Mouse (Mus musculus): ENCODE results near the gene Chil5. TPM values are rescaled to one million over a fixed set of nuclear protein-coding genes. Genes with fewer than 3 reads are reported as not detected.

Gene Chil5
- polyA plus RNA-seq (2012; rRNA removed), result not detected in 2 replicates

DNA sequence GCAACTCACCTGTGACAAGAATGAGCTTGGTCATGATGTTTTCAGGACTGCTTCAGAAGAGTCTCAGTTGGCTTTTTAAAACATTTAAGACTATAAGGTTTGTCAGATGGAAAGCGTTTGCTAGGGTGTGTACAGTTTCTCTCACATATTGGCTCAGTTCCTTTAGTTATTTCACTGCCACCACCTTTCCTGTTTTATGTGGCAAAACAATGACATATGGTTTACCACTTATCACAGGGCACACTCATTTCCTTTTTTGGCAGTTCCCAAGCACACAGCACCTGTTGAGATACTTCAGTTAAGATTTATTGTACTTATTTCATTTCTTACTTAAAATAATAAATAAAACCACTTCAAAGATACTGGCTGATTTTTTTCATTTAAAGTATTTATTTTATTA lies at the start of gene Chil5:
TSS of gene Chil5 (minus strand) at position 34 of the 400 bp plus-strand sequence.

DNA sequence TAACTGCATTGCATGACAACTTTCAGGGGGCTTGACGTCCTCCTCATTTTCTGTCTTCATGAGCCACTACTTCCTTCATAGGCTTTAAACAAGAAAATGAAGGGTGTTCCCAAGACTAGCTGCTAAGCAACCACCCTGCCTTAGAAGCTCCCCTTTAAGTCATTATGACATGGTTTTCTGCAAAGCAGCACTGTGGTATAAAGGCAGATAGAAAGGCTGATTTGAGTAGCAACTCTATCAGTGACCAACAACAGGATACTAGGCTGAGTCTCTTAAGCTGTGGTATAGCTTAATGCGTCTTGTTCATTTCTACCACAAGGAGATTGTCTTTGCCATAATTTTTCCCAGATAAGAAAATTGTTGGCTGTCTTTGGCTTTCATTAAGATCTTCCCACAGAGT lies 18.1 kb downstream of the Chil5 start, which contains the start of gene Pifo:
TSS of gene Pifo (minus strand) at position 101 of the 400 bp plus-strand sequence.

DNA sequence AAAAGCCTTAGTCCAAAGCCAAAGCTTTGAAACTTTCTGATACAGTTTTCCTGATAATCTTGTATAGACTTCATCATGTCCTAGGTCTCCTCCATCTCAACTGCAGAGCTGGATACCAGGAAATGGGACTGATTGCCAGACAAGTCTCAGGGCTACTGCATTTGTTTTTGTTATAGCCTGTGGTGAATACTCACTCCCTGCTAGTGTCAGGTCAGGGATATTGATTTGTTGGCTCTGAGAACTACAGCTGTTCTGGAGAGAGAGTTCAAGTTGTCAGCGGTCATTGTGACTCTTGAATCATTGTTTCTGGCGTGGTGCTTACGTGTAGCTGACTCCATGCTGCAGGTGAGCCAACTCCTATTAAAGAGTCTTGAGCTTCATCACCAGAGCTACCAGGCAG lies 59.2 kb downstream of the Chil5 start, which contains the start of gene Ovgp1:
TSS of gene Ovgp1 (plus strand) at position 301 of the 400 bp plus-strand sequence.

Other genes starting within 250 kb of the Chil5 start
- 2.4 and 4.9 TPM in 2 replicates for gene Rap1a, start 231.5 kb downstream of the Chil5 start, polyA plus RNA-seq (2012; rRNA removed)
- 0.45 and 0.51 TPM in 2 replicates for gene Adora3, start 162.0 kb downstream of the Chil5 start, polyA plus RNA-seq (2012; rRNA removed)
- 0.27 and 0.87 TPM in 2 replicates for gene Tmigd3, start 161.9 kb downstream of the Chil5 start, polyA plus RNA-seq (2012; rRNA removed)
- 0.37 and 0.62 TPM in 2 replicates for gene I830077J02Rik, start 100.2 kb downstream of the Chil5 start, polyA plus RNA-seq (2012; rRNA removed)
- gene Wdr77, start 73.4 kb downstream of the Chil5 start, polyA plus RNA-seq (2012; rRNA removed), result 14.5 and 19.2 TPM in 2 replicates
- gene Atp5f1, start 72.7 kb downstream of the Chil5 start, polyA plus RNA-seq (2012; rRNA removed), result 139 and 159 TPM in 2 replicates
- 0.31 and 0.50 TPM in 2 replicates for gene Ovgp1, start 59.1 kb downstream of the Chil5 start, polyA plus RNA-seq (2012; rRNA removed)
- not detected in 2 replicates for gene Pifo, start 18.2 kb downstream of the Chil5 start, polyA plus RNA-seq (2012; rRNA removed)
- not detected in 2 replicates for gene Chia1, start 80.4 kb upstream of the Chil5 start, polyA plus RNA-seq (2012; rRNA removed)
- gene Chil3, start 134.8 kb upstream of the Chil5 start, polyA plus RNA-seq (2012; rRNA removed), result 0.07 TPM in 1 of 2 replicates, not detected in the other
- not detected in 2 replicates for gene Chil4, start 186.7 kb upstream of the Chil5 start, polyA plus RNA-seq (2012; rRNA removed)

Measured in colon, adult 2 months (tissue).